8 mouse cellular contexts compared by ENCODE assay signal in the genomic region with DNA sequence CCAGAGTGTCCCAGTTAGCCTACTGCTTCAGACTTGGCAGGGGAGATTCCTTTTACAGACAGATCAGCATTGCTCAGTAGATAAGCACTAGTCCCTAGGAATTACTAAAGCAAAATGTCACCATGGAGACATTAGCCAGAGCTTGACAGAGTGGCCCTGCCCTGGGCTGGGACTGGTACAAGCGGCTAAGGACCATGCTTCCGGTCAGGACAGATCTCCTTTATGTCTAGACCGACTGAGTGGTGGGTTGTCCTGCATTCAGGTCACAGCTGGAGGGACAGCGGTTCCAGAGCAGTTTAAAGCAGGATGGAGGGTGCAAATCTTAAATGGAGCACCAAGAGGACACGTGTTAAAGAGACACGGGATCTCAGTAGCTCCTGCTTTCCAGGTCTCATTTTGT. TPM values are rescaled to one million over a fixed set of nuclear protein-coding genes. Genes with fewer than 3 reads are reported as not detected.
DNase-seq lines count a peak whose midpoint lies in the region; ATAC-seq and TF ChIP-seq lines count a peak whose summit lies in the region.

No protein-coding gene starts in this region.

- H3K9ac ChIP-seq in liver, embryonic 11.5 days (ENCODE audit: low read depth, low read length) = peak overlapping the region; percentile 82

- no peaks in the 10 kb centered on the region for H3K27me3 ChIP-seq in thymus, adult 2 months (ENCODE audit: control insufficient read depth, insufficient read depth, low read length)
- H3K27me3 ChIP-seq in liver, embryonic 11.5 days (replicated peaks; ENCODE audit: control insufficient read depth, insufficient read depth, low read length) = no peaks in the 10 kb centered on the region

- peak; percentile 32 for ATAC-seq in frontal cortex, adult (ENCODE audit: low TSS enrichment)
- ATAC-seq in liver, embryonic 11.5 days (replicated peaks; ENCODE audit: low FRiP score) = peak; percentile 47

- H3K36me3 ChIP-seq in thymus, adult 2 months (ENCODE audit: control insufficient read depth, insufficient read depth, low read length) = no peaks in the 10 kb centered on the region
- peaks cover 11% of the 10 kb centered on the region; the same call in 1 of the 2 replicates for H3K36me3 ChIP-seq in liver, embryonic 11.5 days (ENCODE audit: control insufficient read depth, insufficient read depth, low read length)

- no peaks in the 10 kb centered on the region for H3K9me3 ChIP-seq in liver, embryonic 11.5 days (ENCODE audit: control insufficient read depth, low read length)

- peak overlapping the region; percentile 99 for H3K4me2 ChIP-seq in liver, embryonic 11.5 days

- 12% methylated on average over 6 of the region's 6 CpGs for WGBS in thymus, adult 2 months
- WGBS in liver, embryonic 11.5 days = 5% methylated on average over 6 of the region's 6 CpGs

- TF ChIP-seq CTCF in thymus, adult 2 months (IDR thresholded peaks at IDR 0.05; ENCODE audit: borderline replicate concordance, control insufficient read depth, extremely low read depth, insufficient read depth, low read length, poor library complexity) = no peak

- H3K4me1 ChIP-seq in thymus, adult 2 months (replicated peaks; ENCODE audit: control insufficient read depth, insufficient read depth, low read length) = peaks cover 13% of the 10 kb centered on the region
- peaks cover 16% of the 10 kb centered on the region for H3K4me1 ChIP-seq in liver, embryonic 11.5 days (replicated peaks; ENCODE audit: control insufficient read depth, insufficient read depth, low read length)

- H3K4me3 ChIP-seq in thymus, adult 2 months (ENCODE audit: control insufficient read depth, insufficient read depth, low read length) = peak overlapping the region; percentile 77
- H3K4me3 ChIP-seq in liver, embryonic 11.5 days (ENCODE audit: low read depth, low read length) = peak overlapping the region; percentile 82

- DNase-seq in frontal cortex, adult 2 months (ENCODE audit: extremely low spot score in 1 of 2, low spot score in 1 of 2) = no peak
- DNase-seq in thymus, adult 2 months = no peak
- no peak for DNase-seq in thymus, postnatal 10 days (ENCODE audit: low spot score in 2 of 2)
- DNase-seq in liver, embryonic 11.5 days (ENCODE audit: low spot score) = no peak
- DNase-seq in adrenal gland, postnatal 36 days = no peak
- DNase-seq in thymus, postnatal 25 days = no peak
- DNase-seq in thymus, adult 18-20 months = no peak

- no peak for TF ChIP-seq POLR2A in thymus, adult 2 months (IDR thresholded peaks at IDR 0.05; ENCODE audit: control insufficient read depth, extremely low read depth, insufficient read depth, low read length, poor library complexity)

- no peak overlapping the region for H3K27ac ChIP-seq in thymus, adult 2 months (ENCODE audit: control insufficient read depth, insufficient read depth, low read length)
- H3K27ac ChIP-seq in liver, embryonic 11.5 days (ENCODE audit: low read depth, low read length) = peak overlapping the region; percentile 66; the same call in 1 of the 2 replicates

RNA-seq across cellular contexts. Expression of a gene that starts 0.3 kb away (rescaled TPM):
- 3.2 and 3.3 TPM in 2 replicates for polyA plus RNA-seq in frontal cortex, adult 2 months (2012; rRNA removed)
- 9.0 and 10.3 TPM in 2 replicates for polyA plus RNA-seq in thymus, adult 2 months (2012; rRNA removed)
- polyA plus RNA-seq in liver, embryonic 11.5 days (2014; fragmentation: Nextera tagmentation; extraction: Ambion mirVana) = 15.4 and 16.4 TPM in 2 replicates
- total RNA-seq in adrenal gland, postnatal 36 days (2021) = 10 to 100 TPM in 1 of 2 experiments, 1 to 10 TPM in 1; 9.7 to 15.0 TPM

RNA-seq across cellular contexts. Expression of a gene that starts 25.8 kb away (rescaled TPM):
- polyA plus RNA-seq in frontal cortex, adult 2 months (2012; rRNA removed) = 25.4 and 26.8 TPM in 2 replicates
- 38.7 and 40.0 TPM in 2 replicates for polyA plus RNA-seq in thymus, adult 2 months (2012; rRNA removed)
- 1.7 and 1.9 TPM in 2 replicates for polyA plus RNA-seq in liver, embryonic 11.5 days (2014; fragmentation: Nextera tagmentation; extraction: Ambion mirVana)
- total RNA-seq in adrenal gland, postnatal 36 days (2021) = 10 to 100 TPM; 40.3 to 42.3 TPM
